Mouse (Mus musculus) right cerebral cortex, postnatal 25 days (tissue): ENCODE results near the gene Gm17606.

ENCODE experiments used
- DNase-seq: peaks from one replicate; pipeline ENCODE4 v3.0.0; 2022

Gene Gm17606

DNA sequence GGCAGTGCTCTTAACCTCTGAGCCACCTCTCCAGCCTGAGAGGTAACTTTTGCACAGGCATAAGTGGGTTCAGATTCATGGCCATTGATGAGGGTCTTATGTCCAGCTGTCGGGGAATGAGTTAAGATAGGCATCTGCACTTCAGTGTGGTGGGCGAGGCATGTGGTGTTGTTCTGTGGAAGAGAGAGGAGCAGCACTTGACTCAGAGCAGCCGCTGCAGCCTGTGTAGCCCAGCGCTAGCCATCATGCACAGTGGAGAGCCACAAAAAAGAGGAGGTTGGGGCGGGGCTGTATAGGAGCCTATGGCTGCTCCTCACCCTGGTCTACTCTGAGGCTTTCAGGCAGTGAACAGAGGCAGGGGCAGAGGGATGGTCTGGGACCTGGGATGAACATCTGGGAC, 12.6 kb upstream of the Gm17606 start:
- DNase-seq: no peak

DNA sequence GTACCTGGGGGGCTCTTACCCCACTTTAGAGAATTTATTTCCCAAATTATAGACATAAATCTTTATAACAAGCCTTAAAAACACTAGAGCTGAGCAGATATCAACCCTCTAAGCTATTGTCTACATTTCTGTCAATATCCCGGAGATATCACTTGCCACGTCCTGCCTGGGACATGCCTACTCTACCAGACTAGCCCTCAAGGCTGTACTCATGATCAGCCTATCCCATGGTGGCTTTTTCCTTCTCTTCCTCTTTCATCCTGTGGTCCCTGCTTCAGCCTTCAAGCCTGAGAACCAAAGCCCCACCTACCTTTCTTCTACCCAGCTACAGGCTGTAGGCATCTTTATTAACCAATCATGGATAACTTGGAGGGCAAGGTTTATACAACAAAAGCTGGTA, 11.0 kb upstream of the Gm17606 start:
- no peak for DNase-seq

GRCm38 (mm10) chr14:54630583-54631239, 10.0 kb upstream of the Gm17606 start:
- no peak for DNase-seq

- no peak for DNase-seq
Measured at GRCm38 (mm10) chr14:54631240-54631599, 9.5 kb upstream of the Gm17606 start.

DNA sequence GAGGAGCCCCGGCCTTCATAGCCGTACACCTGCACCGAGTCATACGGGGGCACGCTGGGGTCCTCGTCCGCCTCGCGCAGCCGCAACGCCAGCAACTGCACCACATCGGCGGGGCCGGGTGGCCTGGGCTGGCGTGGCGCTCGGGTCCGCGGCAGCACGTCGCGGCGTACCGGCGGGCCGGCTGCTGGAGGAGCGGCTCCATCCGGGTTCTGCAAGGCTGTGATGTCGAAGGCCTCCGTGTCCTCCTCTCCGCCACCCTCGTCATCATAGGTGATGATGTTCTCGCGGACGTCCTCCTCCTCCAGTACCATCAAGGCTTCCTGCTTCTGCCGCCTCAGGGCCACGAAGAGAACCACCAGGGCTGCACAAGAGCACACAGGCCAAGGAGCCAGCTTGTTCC, 8.5 kb upstream of the Gm17606 start:
- DNase-seq: no peak

DNA sequence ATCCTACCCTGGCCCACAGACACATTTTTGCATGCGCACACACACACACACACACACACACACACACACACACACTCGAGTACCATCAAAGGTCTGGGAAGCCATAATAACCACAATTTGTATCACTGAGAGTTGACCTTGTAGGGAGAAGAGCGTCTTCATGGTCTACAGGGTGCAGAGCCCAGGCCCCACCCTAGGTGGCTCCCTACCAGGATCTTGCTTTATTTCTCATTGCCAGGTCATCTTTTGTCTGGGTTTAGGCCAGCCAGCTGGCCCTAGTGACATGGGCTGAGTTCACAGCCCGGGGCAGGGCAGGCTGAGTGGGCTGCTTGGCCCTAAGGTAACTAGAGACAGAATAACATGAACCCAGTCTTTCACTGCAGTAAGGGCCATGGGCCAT, 6.6 kb upstream of the Gm17606 start:
- no peak for DNase-seq

DNA sequence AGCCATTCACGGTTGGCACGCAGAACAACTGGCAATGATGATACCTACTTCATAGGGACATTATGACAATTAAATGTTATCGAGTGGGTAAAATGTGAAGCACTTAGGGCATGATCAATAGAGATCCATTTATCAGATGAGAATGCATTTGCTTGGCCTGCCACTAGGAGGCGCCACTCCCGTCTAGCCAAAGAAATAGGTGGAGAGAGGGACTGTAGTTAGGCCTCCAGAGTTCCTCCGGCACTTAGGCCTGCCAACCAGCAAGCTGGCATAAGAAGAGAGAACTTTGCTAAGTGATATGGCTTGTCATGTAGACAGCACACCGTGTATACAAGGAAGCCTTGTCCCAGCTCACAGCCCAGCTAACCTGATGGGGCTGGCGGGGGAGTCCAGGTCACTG, 3.8 kb upstream of the Gm17606 start:
- no peak for DNase-seq

GRCm38 (mm10) chr14:54638210-54638609, 2.5 kb upstream of the Gm17606 start:
- no peak for DNase-seq

GRCm38 (mm10) chr14:54640121-54640520, 631 bp upstream of the Gm17606 start:
- DNase-seq: no peak

- DNase-seq: peak; percentile 91
Measured at GRCm38 (mm10) chr14:54641305-54641969, 685 bp downstream of the Gm17606 start, which contains the start of gene Cdh24. Gene Cdh24 (minus strand): TSS chr14:54641364.

- no peak for DNase-seq
Measured at GRCm38 (mm10) chr14:54642224-54642944, 1.6 kb downstream of the Gm17606 start.

DNA sequence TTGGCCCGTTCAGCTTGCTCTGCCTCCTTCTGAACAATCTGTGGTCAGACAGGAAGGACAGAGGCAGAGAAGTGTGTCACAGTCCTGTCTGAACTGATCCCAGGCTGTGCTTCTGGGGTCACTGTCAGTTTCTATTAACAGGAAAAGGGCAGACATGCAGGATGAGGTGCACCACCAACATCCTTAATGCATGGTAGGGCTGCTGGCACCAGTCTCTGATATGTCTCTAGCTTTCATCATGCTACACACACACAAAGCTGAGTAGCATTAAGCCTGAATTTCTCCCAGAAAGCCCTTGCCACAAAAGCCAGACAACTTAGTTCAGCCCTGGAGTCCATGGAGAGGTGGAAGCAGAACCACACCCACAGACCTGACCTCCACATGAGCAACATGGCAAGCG, 2.3 kb downstream of the Gm17606 start:
- DNase-seq: no peak

DNA sequence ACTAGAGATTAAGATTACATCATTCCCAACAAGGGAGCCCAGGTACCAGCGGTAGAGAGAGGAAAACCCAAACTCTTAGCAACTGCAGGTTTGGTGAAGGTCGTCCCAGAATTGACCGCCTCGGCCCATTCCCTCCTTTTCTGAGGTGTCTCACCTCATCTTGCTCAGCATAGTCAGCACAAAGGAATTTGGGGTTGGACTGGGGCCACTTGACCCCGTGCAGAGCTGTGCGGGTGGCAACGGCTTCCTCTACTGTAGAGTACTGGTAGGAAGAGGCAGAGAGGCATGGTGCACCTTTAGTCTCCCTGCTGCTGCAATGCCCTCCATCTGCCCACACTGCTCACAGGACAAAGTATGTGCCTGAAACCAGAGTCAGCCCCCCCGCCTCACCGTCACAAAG, 3.5 kb downstream of the Gm17606 start:
- DNase-seq: no peak

GRCm38 (mm10) chr14:54646455-54646854, 5.7 kb downstream of the Gm17606 start:
- no peak for DNase-seq

GRCm38 (mm10) chr14:54646898-54647636, 6.3 kb downstream of the Gm17606 start:
- no peak for DNase-seq

- DNase-seq: no peak
Measured at GRCm38 (mm10) chr14:54647900-54648299, 7.1 kb downstream of the Gm17606 start.

DNA sequence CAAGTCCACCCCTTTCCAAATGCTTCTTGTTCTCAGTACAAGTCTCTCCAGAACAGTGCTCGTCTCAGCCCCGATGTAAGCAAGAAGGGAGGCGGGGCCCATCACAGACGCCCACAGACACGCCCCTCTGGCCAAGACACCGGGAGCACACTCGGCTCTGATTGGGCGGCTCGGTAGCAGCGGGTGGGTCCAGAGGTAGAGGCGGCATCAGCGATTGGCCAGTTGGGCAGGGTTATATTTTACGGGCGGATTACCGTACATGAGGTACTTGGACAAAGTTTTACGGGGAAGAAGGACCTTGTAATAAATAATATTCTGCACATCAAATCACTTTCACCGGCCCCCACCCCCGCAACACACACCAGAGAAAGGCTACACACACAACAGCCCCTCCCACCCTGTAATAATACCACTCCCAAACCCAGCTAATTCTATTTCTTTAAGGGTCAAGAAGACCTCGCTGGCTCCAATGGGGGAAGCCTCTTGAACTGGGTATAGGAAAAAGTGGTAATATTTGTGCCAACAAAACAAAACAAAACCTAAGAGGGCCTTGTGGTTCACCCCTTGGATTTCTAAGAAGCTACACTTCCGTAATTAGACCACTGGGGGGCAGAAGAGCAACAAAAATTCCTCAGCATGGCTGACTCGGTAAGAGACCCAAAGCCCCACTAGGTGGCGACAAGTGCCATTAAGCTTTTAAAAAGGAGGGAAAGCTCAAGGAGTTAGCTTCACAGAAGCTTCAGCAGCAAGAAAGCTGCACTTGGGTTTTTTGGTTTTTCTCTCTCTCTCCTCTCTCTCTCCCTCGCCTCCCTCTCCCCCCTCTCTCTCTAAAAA, 10.1 kb downstream of the Gm17606 start:
- peak; percentile 71 for DNase-seq

DNA sequence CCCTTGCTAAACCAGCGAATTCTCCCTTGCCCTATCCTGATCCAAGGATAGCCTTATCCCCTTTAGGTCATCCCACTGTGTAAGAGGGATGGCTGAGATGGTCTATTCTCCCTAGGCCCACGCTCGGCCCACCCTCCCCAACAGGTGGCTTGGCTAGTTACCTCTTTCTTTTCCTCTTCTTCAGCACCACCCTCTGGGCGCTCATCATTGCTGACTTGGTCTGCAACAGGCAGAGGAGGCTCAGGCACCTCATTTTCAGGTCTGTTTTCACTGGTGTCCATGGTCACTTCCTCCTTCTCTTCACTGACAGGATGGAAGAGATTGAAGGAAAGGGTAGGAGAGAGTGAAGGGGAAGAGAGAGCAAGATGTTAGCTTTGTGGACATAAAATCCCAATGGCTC, 10.8 kb downstream of the Gm17606 start:
- no peak for DNase-seq

DNA sequence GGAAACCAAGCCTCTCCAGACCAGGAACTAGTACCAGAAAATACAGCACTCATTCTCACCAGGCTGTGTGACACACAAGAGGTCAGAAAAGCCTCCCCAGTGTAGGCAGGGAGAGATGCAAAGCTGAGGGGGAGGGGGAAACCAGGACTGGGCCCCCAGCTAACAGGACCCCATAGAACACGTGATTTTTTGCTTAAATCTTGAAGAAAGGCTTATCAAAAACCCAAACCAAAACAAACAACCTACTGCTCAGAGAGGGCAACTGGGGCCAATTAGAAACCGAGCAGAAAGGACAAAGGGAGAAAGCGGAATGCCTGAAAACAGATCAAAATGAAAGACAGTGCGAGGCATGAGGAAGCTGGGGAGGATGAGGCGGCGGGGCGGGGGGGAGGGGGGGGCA, 12.0 kb downstream of the Gm17606 start:
- no peak for DNase-seq

- peak; percentile 84 for DNase-seq
Measured at GRCm38 (mm10) chr14:54653496-54653895, 12.7 kb downstream of the Gm17606 start.

- no peak for DNase-seq
Measured at GRCm38 (mm10) chr14:54660009-54660408, 19.3 kb downstream of the Gm17606 start.

DNA sequence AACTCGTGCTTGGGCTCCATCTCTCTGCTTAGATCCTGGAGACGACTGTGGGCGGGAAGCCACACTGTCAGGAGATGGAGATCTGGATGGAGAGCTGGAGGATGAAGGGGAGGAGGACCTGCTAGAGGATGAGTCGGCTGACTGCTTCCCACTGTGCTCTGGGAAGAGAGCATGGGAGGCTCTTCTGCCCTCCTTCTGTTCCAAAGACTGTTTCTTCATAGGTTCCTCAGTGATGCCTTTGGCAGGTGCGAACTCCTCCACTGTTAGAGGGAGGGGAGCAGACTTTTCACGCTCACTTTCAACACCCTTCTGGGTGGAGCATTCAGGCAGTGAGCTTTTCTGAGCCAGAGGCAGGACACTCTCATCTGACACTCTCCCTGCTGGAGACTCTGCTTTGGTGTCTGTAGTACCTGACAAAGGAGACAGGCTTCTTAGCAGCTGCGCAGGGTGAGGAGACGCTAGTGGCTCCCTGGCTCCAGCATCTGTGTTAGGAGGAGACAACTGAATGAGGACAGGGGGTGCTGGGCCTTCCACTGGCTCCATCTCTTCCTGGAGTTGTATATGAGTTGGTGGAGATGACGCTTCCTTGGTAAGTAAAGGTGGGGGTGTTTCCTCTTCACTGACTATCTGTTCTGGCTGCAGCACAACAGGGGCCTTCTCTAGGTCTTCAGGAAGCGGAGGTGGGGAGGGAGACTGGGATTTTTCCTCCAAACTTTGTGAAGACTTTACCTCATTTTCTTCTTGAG, 23.9 kb downstream of the Gm17606 start:
- DNase-seq: peak; percentile 51
